Mouse (Mus musculus) cerebellum, adult 11-12 months (tissue): ENCODE results near the gene Mcf2l.
A peak's percentile ranks its signal among the peaks of the same experiment; 100 is the strongest.

Experiments
- DNase-seq: peaks from one replicate; pipeline ENCODE4 v3.0.0; 2022

Mcf2l gene

GRCm38 (mm10) chr8:12874971-12875370 lies 1.4 kb downstream of the Mcf2l start:
- peak; percentile 63 for DNase-seq

- DNase-seq = no peak
Measured at GRCm38 (mm10) chr8:12877126-12877525, 3.5 kb downstream of the Mcf2l start.

GRCm38 (mm10) chr8:12880163-12880562 lies 6.6 kb downstream of the Mcf2l start:
- no peak for DNase-seq

GRCm38 (mm10) chr8:12883051-12884004 lies 9.7 kb downstream of the Mcf2l start:
- peak; percentile 71 for DNase-seq

- DNase-seq = peak; percentile 63
Measured at GRCm38 (mm10) chr8:12887772-12888435, 14.3 kb downstream of the Mcf2l start.

GRCm38 (mm10) chr8:12889046-12889598 lies 15.5 kb downstream of the Mcf2l start:
- DNase-seq = peak; percentile 47

GRCm38 (mm10) chr8:12892882-12893446 lies 19.4 kb downstream of the Mcf2l start:
- DNase-seq = peak; percentile 68

- peak; percentile 92 for DNase-seq
Measured at GRCm38 (mm10) chr8:12893797-12894578, 20.4 kb downstream of the Mcf2l start.

- peak; percentile 82 for DNase-seq
Measured at GRCm38 (mm10) chr8:12894783-12895534, 21.4 kb downstream of the Mcf2l start.

- DNase-seq = peak; percentile 55
Measured at GRCm38 (mm10) chr8:12895535-12896150, 22.0 kb downstream of the Mcf2l start.

GRCm38 (mm10) chr8:12896494-12897373 lies 23.1 kb downstream of the Mcf2l start:
- DNase-seq = peak; percentile 79

- no peak for DNase-seq
Measured at GRCm38 (mm10) chr8:12897815-12898214, 24.2 kb downstream of the Mcf2l start.

GRCm38 (mm10) chr8:12903790-12904415 lies 30.3 kb downstream of the Mcf2l start:
- DNase-seq = no peak

GRCm38 (mm10) chr8:12905122-12905521 lies 31.5 kb downstream of the Mcf2l start:
- no peak for DNase-seq

GRCm38 (mm10) chr8:12905599-12906321 lies 32.2 kb downstream of the Mcf2l start:
- peak; percentile 66 for DNase-seq

- DNase-seq = no peak
Measured at GRCm38 (mm10) chr8:12906597-12906996, 33.0 kb downstream of the Mcf2l start.

GRCm38 (mm10) chr8:12907730-12908129 lies 34.1 kb downstream of the Mcf2l start:
- no peak for DNase-seq

- DNase-seq = no peak
Measured at GRCm38 (mm10) chr8:12912011-12912410, 38.4 kb downstream of the Mcf2l start.
